Mouse (Mus musculus): ENCODE measurements at regions not wholly inside any gene's neighbourhood (a gene's known extent, or its start where the extent isn't known, plus 50 kb on each side); places are given as distances from the start of the nearest gene placed in this dataset.

- no peaks in the 10 kb centered on the region for H3K27me3 ChIP-seq (ENCODE audit: control insufficient read depth, insufficient read depth, low read length)
- no peak overlapping the region for H3K27ac ChIP-seq (ENCODE audit: insufficient read depth, low read length)
- TF ChIP-seq CTCF (IDR thresholded peaks at IDR 0.05; ENCODE audit: borderline replicate concordance, insufficient read depth, low read depth, low read length) (no peak), POLR2A (IDR thresholded peaks at IDR 0.05; ENCODE audit: borderline replicate concordance, insufficient read depth, low read length) (no peak)
- H3K4me1 ChIP-seq (ENCODE audit: control insufficient read depth, insufficient read depth, low read length), result 0 out of 2 replicates have a peak, but pooled peaks cover under 1% of the 10 kb centered on the region
- WGBS, result 82% methylated on average over 8 of the region's 8 CpGs
- no peak for DNase-seq
- H3K4me3 ChIP-seq (replicated peaks; ENCODE audit: insufficient read depth, low read depth, low read length), result no peak overlapping the region
Observed at GRCm38 (mm10) chr8:26872815-26873214, 104.3 kb upstream of the Zfp703 start.

GRCm38 (mm10) chr8:26880177-26880576, 96.9 kb upstream of the Zfp703 start:
- Histone ChIP-seq H3K4me3 (replicated peaks; ENCODE audit: insufficient read depth, low read depth, low read length) (no peak overlapping the region), H3K4me1 (ENCODE audit: control insufficient read depth, insufficient read depth, low read length) (peaks cover 24% of the 10 kb centered on the region), H3K27me3 (ENCODE audit: control insufficient read depth, insufficient read depth, low read length) (no peaks in the 10 kb centered on the region), H3K27ac (ENCODE audit: insufficient read depth, low read length) (no peak overlapping the region)
- WGBS, result 92% methylated on average over 7 of the region's 7 CpGs
- TF ChIP-seq POLR2A (IDR thresholded peaks at IDR 0.05; ENCODE audit: borderline replicate concordance, insufficient read depth, low read length) (no peak), CTCF (IDR thresholded peaks at IDR 0.05; ENCODE audit: borderline replicate concordance, insufficient read depth, low read depth, low read length) (no peak)
- DNase-seq, result no peak

- no peaks in the 10 kb centered on the region for H3K27me3 ChIP-seq (ENCODE audit: control insufficient read depth, insufficient read depth, low read length)
- H3K27ac ChIP-seq (ENCODE audit: insufficient read depth, low read length), result no peak overlapping the region
- 97% methylated on average over 7 of the region's 7 CpGs for WGBS
- no peak for DNase-seq
- TF ChIP-seq POLR2A (IDR thresholded peaks at IDR 0.05; ENCODE audit: borderline replicate concordance, insufficient read depth, low read length) (no peak), CTCF (IDR thresholded peaks at IDR 0.05; ENCODE audit: borderline replicate concordance, insufficient read depth, low read depth, low read length) (no peak)
- peaks cover 24% of the 10 kb centered on the region for H3K4me1 ChIP-seq (ENCODE audit: control insufficient read depth, insufficient read depth, low read length)
- H3K4me3 ChIP-seq (replicated peaks; ENCODE audit: insufficient read depth, low read depth, low read length), result no peak overlapping the region
Observed at GRCm38 (mm10) chr8:26881268-26882120, 95.6 kb upstream of the Zfp703 start.

GRCm38 (mm10) chr8:26882616-26883015, 94.5 kb upstream of the Zfp703 start:
- no peaks in the 10 kb centered on the region for H3K27me3 ChIP-seq (ENCODE audit: control insufficient read depth, insufficient read depth, low read length)
- H3K4me1 ChIP-seq (ENCODE audit: control insufficient read depth, insufficient read depth, low read length), result peaks cover 24% of the 10 kb centered on the region
- no peak overlapping the region for H3K4me3 ChIP-seq (replicated peaks; ENCODE audit: insufficient read depth, low read depth, low read length)
- H3K27ac ChIP-seq (ENCODE audit: insufficient read depth, low read length), result no peak overlapping the region
- DNase-seq, result no peak
- TF ChIP-seq POLR2A (IDR thresholded peaks at IDR 0.05; ENCODE audit: borderline replicate concordance, insufficient read depth, low read length) (no peak), CTCF (IDR thresholded peaks at IDR 0.05; ENCODE audit: borderline replicate concordance, insufficient read depth, low read depth, low read length) (no peak)
- WGBS, result 75% methylated on average over 5 of the region's 5 CpGs

GRCm38 (mm10) chr8:26883285-26883684, 93.8 kb upstream of the Zfp703 start:
- TF ChIP-seq CTCF (IDR thresholded peaks at IDR 0.05; ENCODE audit: borderline replicate concordance, insufficient read depth, low read depth, low read length), result no peak
- TF ChIP-seq POLR2A (IDR thresholded peaks at IDR 0.05; ENCODE audit: borderline replicate concordance, insufficient read depth, low read length), result no peak
- DNase-seq, result no peak
- H3K4me3 ChIP-seq (replicated peaks; ENCODE audit: insufficient read depth, low read depth, low read length), result no peak overlapping the region
- H3K4me1 ChIP-seq (ENCODE audit: control insufficient read depth, insufficient read depth, low read length), result peaks cover 22% of the 10 kb centered on the region
- 76% methylated on average over 5 of the region's 5 CpGs for WGBS
- no peak overlapping the region for H3K27ac ChIP-seq (ENCODE audit: insufficient read depth, low read length)
- H3K27me3 ChIP-seq (ENCODE audit: control insufficient read depth, insufficient read depth, low read length), result no peaks in the 10 kb centered on the region

GRCm38 (mm10) chr8:26883770-26884169, 93.4 kb upstream of the Zfp703 start:
- 81% methylated on average over 6 of the region's 6 CpGs for WGBS
- no peak for DNase-seq
- TF ChIP-seq CTCF (IDR thresholded peaks at IDR 0.05; ENCODE audit: borderline replicate concordance, insufficient read depth, low read depth, low read length) (no peak), POLR2A (IDR thresholded peaks at IDR 0.05; ENCODE audit: borderline replicate concordance, insufficient read depth, low read length) (no peak)
- Histone ChIP-seq H3K4me1 (ENCODE audit: control insufficient read depth, insufficient read depth, low read length) (peaks cover 19% of the 10 kb centered on the region), H3K27me3 (ENCODE audit: control insufficient read depth, insufficient read depth, low read length) (no peaks in the 10 kb centered on the region), H3K27ac (ENCODE audit: insufficient read depth, low read length) (no peak overlapping the region), H3K4me3 (replicated peaks; ENCODE audit: insufficient read depth, low read depth, low read length) (no peak overlapping the region)

- no peak for TF ChIP-seq CTCF (IDR thresholded peaks at IDR 0.05; ENCODE audit: borderline replicate concordance, insufficient read depth, low read depth, low read length)
- no peak for TF ChIP-seq POLR2A (IDR thresholded peaks at IDR 0.05; ENCODE audit: borderline replicate concordance, insufficient read depth, low read length)
- H3K27me3 ChIP-seq (ENCODE audit: control insufficient read depth, insufficient read depth, low read length), result no peaks in the 10 kb centered on the region
- H3K4me3 ChIP-seq (replicated peaks; ENCODE audit: insufficient read depth, low read depth, low read length), result no peak overlapping the region
- no peak overlapping the region for H3K27ac ChIP-seq (ENCODE audit: insufficient read depth, low read length)
- 93% methylated on average over 13 of the region's 13 CpGs for WGBS
- H3K4me1 ChIP-seq (ENCODE audit: control insufficient read depth, insufficient read depth, low read length), result peaks cover 14% of the 10 kb centered on the region
- no peak for DNase-seq
Observed at GRCm38 (mm10) chr8:26884350-26884749, 92.8 kb upstream of the Zfp703 start.

- Histone ChIP-seq H3K27me3 (ENCODE audit: control insufficient read depth, insufficient read depth, low read length) (no peaks in the 10 kb centered on the region), H3K4me1 (ENCODE audit: control insufficient read depth, insufficient read depth, low read length) (peaks cover 4% of the 10 kb centered on the region), H3K27ac (ENCODE audit: insufficient read depth, low read length) (no peak overlapping the region), H3K4me3 (replicated peaks; ENCODE audit: insufficient read depth, low read depth, low read length) (no peak overlapping the region)
- no peak for DNase-seq
- no peak for TF ChIP-seq CTCF (IDR thresholded peaks at IDR 0.05; ENCODE audit: borderline replicate concordance, insufficient read depth, low read depth, low read length)
- TF ChIP-seq POLR2A (IDR thresholded peaks at IDR 0.05; ENCODE audit: borderline replicate concordance, insufficient read depth, low read length), result no peak
- 90% methylated on average over 5 of the region's 5 CpGs for WGBS
Observed at GRCm38 (mm10) chr8:26885365-26885764, 91.8 kb upstream of the Zfp703 start.

Measured in cerebellum, adult 2 months (tissue).